Mouse (Mus musculus): Measurements from ENCODE around the gene Gm10337. TPM values are rescaled to one million over a fixed set of nuclear protein-coding genes. Genes with fewer than 3 reads are reported as not detected.

Gm10337 gene
- polyA plus RNA-seq, 1 experiment = not detected

DNA sequence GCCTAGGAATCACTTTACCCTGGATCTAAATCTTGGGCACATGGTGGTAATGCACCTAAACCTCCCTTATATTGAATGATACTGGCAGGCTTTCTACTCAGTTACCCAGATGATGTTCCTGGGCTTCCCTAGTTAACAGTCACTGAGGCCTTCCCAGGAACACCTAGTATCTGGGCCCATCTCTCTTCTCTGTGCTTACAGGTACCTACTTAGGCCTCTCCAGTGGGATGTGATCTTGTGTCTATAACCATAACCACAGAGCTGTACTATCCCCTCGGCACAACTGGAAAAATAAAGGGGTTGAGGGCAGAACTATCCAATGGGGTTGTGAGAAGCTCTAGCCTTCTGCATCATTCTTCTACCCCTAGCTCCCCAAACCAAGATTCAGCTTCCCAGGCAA is 3.3 kb downstream of the Gm10337 start:
- Histone ChIP-seq H3K4me3 (replicated peaks; ENCODE audit: insufficient read depth, low read depth, low read length) (no peak overlapping the region), H3K27ac (ENCODE audit: insufficient read depth, low read length) (no peak overlapping the region), H3K27me3 (ENCODE audit: control insufficient read depth, insufficient read depth, low read length) (no peaks in the 10 kb centered on the region), H3K4me1 (ENCODE audit: control insufficient read depth, insufficient read depth, low read length) (peaks cover 17% of the 10 kb centered on the region)
- 100% methylated on average over 1 of the region's 1 CpGs for WGBS
- DNase-seq = no peak
- TF ChIP-seq POLR2A (IDR thresholded peaks at IDR 0.05; ENCODE audit: borderline replicate concordance, insufficient read depth, low read length) (no peak), CTCF (IDR thresholded peaks at IDR 0.05; ENCODE audit: borderline replicate concordance, insufficient read depth, low read depth, low read length) (no peak)

DNA sequence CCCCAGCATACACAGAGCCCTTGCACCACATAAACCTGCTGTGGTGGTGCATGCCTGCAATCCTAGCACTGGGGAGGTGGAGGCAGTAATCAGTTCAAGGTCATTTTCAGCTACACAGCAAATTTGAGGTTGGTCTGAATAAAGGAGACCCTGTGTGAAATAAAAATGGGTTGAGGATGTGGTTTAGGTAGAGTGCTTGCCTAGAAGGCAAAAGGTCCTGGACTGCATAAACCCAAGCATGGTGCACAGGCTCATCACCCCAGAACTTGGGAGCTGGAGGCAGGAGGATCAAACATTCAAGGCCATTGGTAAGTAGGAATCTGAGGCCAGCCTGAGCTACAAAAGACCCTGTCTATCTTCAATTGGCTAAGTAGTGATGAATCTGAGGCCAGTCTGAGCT is 4.0 kb downstream of the Gm10337 start:
- Histone ChIP-seq H3K4me3 (replicated peaks; ENCODE audit: insufficient read depth, low read depth, low read length) (no peak overlapping the region), H3K4me1 (ENCODE audit: control insufficient read depth, insufficient read depth, low read length) (peaks cover 22% of the 10 kb centered on the region), H3K27me3 (ENCODE audit: control insufficient read depth, insufficient read depth, low read length) (no peaks in the 10 kb centered on the region), H3K27ac (ENCODE audit: insufficient read depth, low read length) (no peak overlapping the region; the same call in 1 of the 2 replicates)
- no peak for DNase-seq
- no peak for TF ChIP-seq POLR2A (IDR thresholded peaks at IDR 0.05; ENCODE audit: borderline replicate concordance, insufficient read depth, low read length)
- TF ChIP-seq CTCF (IDR thresholded peaks at IDR 0.05; ENCODE audit: borderline replicate concordance, insufficient read depth, low read depth, low read length) = no peak

DNA sequence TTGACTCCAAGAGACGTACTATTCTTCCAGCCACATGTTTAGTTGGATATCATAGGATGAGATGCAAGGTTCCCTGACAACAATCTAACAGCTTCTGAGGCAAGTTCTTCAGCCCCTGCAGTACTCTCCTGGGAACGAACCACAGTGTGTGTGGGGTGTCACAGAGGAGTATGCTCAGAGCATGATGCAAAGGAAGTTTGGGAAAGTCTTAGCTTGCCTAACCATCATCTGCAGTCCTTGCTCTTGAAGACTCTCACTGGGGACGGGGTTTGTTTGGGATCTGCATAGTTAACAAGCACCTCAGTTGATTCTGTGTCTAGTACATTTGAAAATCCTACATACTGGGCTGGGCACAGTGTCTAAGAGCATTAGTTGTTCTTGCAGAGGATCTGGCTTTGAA is 4.8 kb downstream of the Gm10337 start:
- peak in 1 of 2 experiments; percentile 3 for DNase-seq
- H3K4me3 ChIP-seq (replicated peaks; ENCODE audit: insufficient read depth, low read depth, low read length) = no peak overlapping the region
- WGBS = 67% methylated on average over 3 of the region's 3 CpGs
- TF ChIP-seq POLR2A (IDR thresholded peaks at IDR 0.05; ENCODE audit: borderline replicate concordance, insufficient read depth, low read length) (no peak), CTCF (IDR thresholded peaks at IDR 0.05; ENCODE audit: borderline replicate concordance, insufficient read depth, low read depth, low read length) (no peak)
- H3K27ac ChIP-seq (ENCODE audit: insufficient read depth, low read length) = no peak overlapping the region
- no peaks in the 10 kb centered on the region for H3K27me3 ChIP-seq (ENCODE audit: control insufficient read depth, insufficient read depth, low read length)
- H3K4me1 ChIP-seq (ENCODE audit: control insufficient read depth, insufficient read depth, low read length) = peaks cover 29% of the 10 kb centered on the region

DNA sequence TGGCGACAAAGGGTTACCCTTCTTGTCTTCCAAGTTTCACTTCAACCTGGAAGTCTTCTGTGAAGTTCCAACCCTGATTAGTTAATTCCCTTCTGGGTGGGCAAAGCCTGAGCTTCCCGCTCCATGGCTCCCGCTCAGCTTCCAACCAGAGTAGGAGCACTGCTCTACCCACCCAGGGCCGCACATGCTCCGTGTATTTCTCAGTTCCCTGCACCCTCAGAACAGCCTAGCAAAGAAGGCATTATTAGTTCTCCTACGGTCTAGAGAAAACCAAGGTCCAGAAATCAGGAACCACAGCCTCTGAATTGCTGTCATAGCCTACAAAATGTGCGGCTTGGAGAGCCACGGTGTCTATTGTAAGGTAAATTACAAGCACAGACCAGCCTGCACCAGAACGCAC is 6.6 kb downstream of the Gm10337 start:
- Histone ChIP-seq H3K4me1 (ENCODE audit: control insufficient read depth, insufficient read depth, low read length) (peaks cover 27% of the 10 kb centered on the region), H3K4me3 (replicated peaks; ENCODE audit: insufficient read depth, low read depth, low read length) (peak overlapping the region; percentile 71), H3K27me3 (ENCODE audit: control insufficient read depth, insufficient read depth, low read length) (no peaks in the 10 kb centered on the region), H3K27ac (ENCODE audit: insufficient read depth, low read length) (peak overlapping the region; percentile 70)
- no peak for TF ChIP-seq POLR2A (IDR thresholded peaks at IDR 0.05; ENCODE audit: borderline replicate concordance, insufficient read depth, low read length)
- TF ChIP-seq CTCF (IDR thresholded peaks at IDR 0.05; ENCODE audit: borderline replicate concordance, insufficient read depth, low read depth, low read length) = no peak
- no peak for DNase-seq
- WGBS = 3% methylated on average over 9 of the region's 9 CpGs

DNA sequence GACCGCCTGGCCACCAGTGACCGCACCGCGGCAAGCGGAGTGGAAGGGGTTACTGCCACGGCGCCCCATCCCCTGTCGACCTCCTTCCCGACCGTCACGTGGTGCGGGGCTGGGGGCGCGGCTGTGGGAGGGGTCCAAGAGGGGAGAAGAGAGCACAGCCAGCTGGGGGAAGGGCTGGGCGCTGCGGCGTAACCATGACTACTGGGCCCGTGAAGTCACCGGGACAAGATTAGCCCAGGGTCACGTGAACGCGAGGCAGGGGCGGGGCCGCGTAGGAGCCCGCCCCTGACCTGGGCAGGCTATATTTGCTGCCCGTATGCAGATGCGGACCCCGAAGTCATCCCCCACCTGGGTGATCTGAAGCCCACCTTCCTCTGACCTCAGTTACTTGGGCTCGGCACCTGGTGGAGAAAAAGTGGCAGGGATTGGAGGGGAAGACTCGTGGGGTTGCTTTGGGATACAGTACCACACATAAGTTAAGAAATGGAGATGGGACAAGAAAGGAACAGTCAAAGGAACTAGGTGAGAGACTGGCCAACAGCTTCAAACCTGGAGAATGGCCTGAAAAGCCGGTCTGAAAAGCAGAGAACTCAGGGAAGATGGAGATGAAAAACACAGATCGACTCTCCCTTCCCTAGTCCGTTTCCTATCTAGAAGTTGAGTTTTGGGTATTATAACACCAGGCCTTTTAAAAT is 7.2 kb downstream of the Gm10337 start:
- TF ChIP-seq POLR2A (IDR thresholded peaks at IDR 0.05; ENCODE audit: borderline replicate concordance, insufficient read depth, low read length) = no peak
- no peak for TF ChIP-seq CTCF (IDR thresholded peaks at IDR 0.05; ENCODE audit: borderline replicate concordance, insufficient read depth, low read depth, low read length)
- WGBS = under 1% methylated on average over 33 of the region's 34 CpGs
- Histone ChIP-seq H3K27me3 (ENCODE audit: control insufficient read depth, insufficient read depth, low read length) (no peaks in the 10 kb centered on the region), H3K4me1 (ENCODE audit: control insufficient read depth, insufficient read depth, low read length) (peaks cover 24% of the 10 kb centered on the region), H3K4me3 (replicated peaks; ENCODE audit: insufficient read depth, low read depth, low read length) (peak overlapping the region; percentile 71), H3K27ac (ENCODE audit: insufficient read depth, low read length) (peak overlapping the region; percentile 70)
- peak; percentile 81 for DNase-seq

DNA sequence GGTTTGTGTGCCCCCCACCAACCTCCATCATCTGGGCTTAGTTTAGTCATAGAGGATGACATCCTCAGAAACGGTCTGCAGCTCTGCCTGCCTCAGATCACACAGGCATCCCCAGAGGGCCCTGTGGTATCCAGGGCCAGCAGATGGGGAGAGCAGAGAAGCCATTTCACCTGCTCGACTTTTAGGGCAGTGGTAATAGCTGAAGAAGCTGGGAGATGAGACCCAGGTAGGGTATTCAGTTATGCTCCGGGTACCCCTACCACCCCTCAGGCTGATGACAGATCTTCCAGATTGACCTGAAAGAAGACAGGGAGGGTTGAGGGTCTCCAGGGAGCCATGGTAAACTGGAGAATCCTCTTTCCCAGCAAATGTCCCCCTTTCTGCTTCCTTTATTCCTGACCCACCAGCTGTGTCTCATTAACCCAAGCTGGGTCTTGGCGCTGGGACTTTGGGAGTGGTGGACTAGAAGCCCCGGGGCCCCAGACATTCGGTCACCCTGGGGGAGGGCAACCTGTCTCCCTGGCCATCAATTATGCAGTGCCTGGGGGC is 7.8 kb downstream of the Gm10337 start:
- peak overlapping the region; percentile 70 for H3K27ac ChIP-seq (ENCODE audit: insufficient read depth, low read length)
- H3K4me3 ChIP-seq (replicated peaks; ENCODE audit: insufficient read depth, low read depth, low read length) = peak overlapping the region; percentile 5
- peak; percentile 31 to 43 for DNase-seq
- peaks cover 22% of the 10 kb centered on the region for H3K4me1 ChIP-seq (ENCODE audit: control insufficient read depth, insufficient read depth, low read length)
- WGBS = 3% methylated on average over 6 of the region's 6 CpGs
- H3K27me3 ChIP-seq (ENCODE audit: control insufficient read depth, insufficient read depth, low read length) = no peaks in the 10 kb centered on the region
- TF ChIP-seq CTCF (IDR thresholded peaks at IDR 0.05; ENCODE audit: borderline replicate concordance, insufficient read depth, low read depth, low read length) = no peak
- no peak for TF ChIP-seq POLR2A (IDR thresholded peaks at IDR 0.05; ENCODE audit: borderline replicate concordance, insufficient read depth, low read length)

DNA sequence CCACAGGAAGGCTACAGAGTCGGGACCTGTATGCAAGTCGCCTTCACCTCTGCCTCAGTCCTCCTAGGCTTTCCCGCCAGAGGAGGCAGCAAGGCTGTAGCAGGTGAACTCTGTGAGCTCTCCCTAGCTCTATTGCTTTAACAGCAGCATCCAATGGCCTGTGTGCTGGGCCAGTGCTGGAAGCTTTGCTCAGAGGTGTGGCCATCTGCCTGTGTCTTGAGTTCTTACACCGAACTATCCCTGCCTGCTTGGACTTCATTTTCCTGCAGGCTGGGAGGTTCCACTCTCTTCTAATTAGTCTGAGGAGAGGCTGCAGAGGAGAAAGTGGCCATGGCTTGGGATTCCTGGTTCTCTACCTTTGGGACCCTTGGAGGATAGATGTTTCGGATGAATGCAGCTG is 8.5 kb downstream of the Gm10337 start:
- H3K27me3 ChIP-seq (ENCODE audit: control insufficient read depth, insufficient read depth, low read length) = no peaks in the 10 kb centered on the region
- DNase-seq = peak in 1 of 2 experiments; percentile 57
- no peak for TF ChIP-seq POLR2A (IDR thresholded peaks at IDR 0.05; ENCODE audit: borderline replicate concordance, insufficient read depth, low read length)
- no peak for TF ChIP-seq CTCF (IDR thresholded peaks at IDR 0.05; ENCODE audit: borderline replicate concordance, insufficient read depth, low read depth, low read length)
- H3K27ac ChIP-seq (ENCODE audit: insufficient read depth, low read length) = peak overlapping the region; percentile 70; the same call in 1 of the 2 replicates
- peak overlapping the region; percentile 24 for H3K4me3 ChIP-seq (replicated peaks; ENCODE audit: insufficient read depth, low read depth, low read length)
- peaks cover 22% of the 10 kb centered on the region for H3K4me1 ChIP-seq (ENCODE audit: control insufficient read depth, insufficient read depth, low read length)
- WGBS = 26% methylated on average over 5 of the region's 5 CpGs

DNA sequence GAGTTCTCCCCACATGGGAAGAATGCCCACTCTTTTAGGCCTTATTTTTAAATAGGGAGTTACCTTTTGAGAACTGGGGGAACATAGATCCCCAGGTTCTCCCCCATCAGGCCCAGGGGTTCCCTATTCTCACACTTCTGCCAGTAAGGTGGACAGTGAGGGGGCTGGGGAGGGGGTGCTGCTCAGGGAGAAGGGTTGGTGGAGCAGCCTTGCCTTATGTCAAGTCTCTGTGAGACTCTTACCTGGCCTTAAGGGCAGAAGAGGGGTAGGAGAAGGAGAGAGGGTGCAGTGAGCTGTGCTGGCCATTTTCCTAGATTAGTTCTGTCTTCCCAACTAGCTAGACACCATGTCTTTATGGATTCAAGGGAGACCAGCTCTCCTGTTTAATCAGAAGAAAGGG is 8.9 kb downstream of the Gm10337 start:
- Histone ChIP-seq H3K27ac (ENCODE audit: insufficient read depth, low read length) (no peak overlapping the region), H3K27me3 (ENCODE audit: control insufficient read depth, insufficient read depth, low read length) (no peaks in the 10 kb centered on the region), H3K4me3 (replicated peaks; ENCODE audit: insufficient read depth, low read depth, low read length) (no peak overlapping the region), H3K4me1 (ENCODE audit: control insufficient read depth, insufficient read depth, low read length) (peaks cover 22% of the 10 kb centered on the region)
- no peak for TF ChIP-seq CTCF (IDR thresholded peaks at IDR 0.05; ENCODE audit: borderline replicate concordance, insufficient read depth, low read depth, low read length)
- DNase-seq = no peak
